Mouse (Mus musculus) v-Abl transformed pro-B cells (cell line): ENCODE results near the gene Stra8.

Experiments used
- in situ Hi-C, 2 experiments: fragments of 400-800 bp; cut with MboI; formaldehyde crosslinking; loops; one replicate each; pipeline ENCODE4 v1.15.1; 2025; ENCODE audit not compliant: unreplicated experiment in 2 of 2

Gene Stra8

DNA sequence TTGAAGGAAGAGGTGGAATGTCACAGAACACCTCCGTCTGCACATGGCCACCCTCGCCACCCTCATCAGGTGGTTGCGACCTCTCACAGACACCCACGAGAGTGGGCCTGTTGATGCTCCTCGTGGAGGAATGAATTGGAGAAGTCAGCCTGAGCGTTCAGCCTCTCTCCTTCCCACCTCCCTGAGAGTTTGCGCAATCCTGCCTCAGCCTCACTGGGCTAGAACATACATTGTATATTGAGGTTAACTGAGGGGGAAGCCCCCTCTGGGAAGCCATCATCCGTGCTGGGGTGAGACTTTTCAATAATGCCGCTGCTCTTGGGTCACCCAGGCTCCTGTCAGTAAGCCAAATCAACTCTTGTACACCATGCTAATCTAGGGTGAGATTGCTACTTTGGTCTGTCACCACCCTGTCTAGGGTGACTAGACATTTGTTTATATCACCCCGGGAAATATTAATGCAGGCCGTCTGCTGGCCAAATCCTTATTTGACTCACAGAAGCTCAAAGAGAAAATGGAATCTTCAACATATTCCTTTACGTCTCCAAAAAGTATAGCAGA lies 67.2 kb downstream of the Stra8 start:
- in situ Hi-C loops = no loop called here

DNA sequence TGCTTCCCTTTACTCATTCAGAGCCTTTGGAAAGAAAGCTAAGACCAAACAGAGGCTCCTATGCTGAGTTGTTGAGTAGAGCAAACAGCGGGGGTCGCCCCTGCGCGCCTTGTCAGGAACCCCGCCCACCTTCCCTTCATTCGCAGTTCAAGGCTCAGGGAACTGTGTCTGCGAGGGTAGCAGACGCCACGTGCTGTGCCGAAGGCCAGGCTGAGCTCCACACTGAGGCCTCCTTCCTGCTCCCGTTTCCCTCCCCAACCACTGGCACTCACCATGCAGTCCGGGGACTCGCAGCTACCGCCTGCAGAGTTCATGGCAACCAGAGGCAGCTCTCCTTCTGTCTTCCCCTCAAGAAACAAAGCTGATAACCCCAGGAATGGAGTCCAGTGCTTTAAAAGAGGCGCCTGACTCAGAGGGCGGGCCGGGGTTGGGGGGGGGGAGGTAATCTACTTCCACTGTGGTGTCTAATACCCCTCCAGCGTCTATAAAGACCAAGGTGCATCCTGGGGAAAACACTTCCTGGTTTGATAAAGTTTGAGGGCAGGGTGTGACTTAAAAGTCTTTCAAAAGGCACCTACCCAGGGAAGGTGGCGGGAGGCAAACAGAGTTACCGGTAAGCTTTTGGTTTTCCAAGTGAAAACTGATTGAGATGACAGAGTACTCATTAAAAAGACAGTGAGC lies 68.3 kb downstream of the Stra8 start, which contains the start of gene Slc23a4:
Slc23a4 (minus strand) TSS at position 324 of the 681 bp plus-strand sequence.
- in situ Hi-C loops = no loop called here
